9 mouse cellular contexts compared by ENCODE assay signal in genomic region chr1:143788584-143789227, GRCm38 (mm10). TPM values are rescaled to one million over a fixed set of nuclear protein-coding genes. Genes with fewer than 3 reads are reported as not detected.
DNase-seq lines count a peak whose midpoint lies in the region; ATAC-seq and TF ChIP-seq lines count a peak whose summit lies in the region.
"Had no signal": no experiment of that assay in that cellular context is flagged by ENCODE, and none has a peak within 500 bp of the region (broad histone marks: within the 10 kb centered on the region; RNA-seq: fewer than 3 reads in every experiment).

No protein-coding gene starts in this region.

- H3K27me3 ChIP-seq in hindbrain, postnatal 0 days (ENCODE audit: insufficient read depth, low read length), result no peaks in the 10 kb centered on the region
- no peaks in the 10 kb centered on the region for H3K27me3 ChIP-seq in hindbrain, embryonic 14.5 days (ENCODE audit: control insufficient read depth, insufficient read depth, low read length)
- no peaks in the 10 kb centered on the region for H3K27me3 ChIP-seq in CH12.LX (replicated peaks)
- H3K27me3 ChIP-seq in forebrain, embryonic 13.5 days, result no peaks in the 10 kb centered on the region
- H3K27me3 ChIP-seq: midbrain, embryonic 12.5 days had no signal

- no peak for TF ChIP-seq POLR2A in CH12.LX (IDR thresholded peaks at IDR 0.05; ENCODE audit: low read depth, low read length)

- no peak for DNase-seq in hindbrain, postnatal 0 days (ENCODE audit: low spot score)
- no peak for DNase-seq in hindbrain, embryonic 14.5 days (ENCODE audit: low spot score)
- DNase-seq in CH12.LX (ENCODE audit: extremely low read depth), result peak; percentile 54
- DNase-seq in brain, adult 2 months (ENCODE audit: low read depth, low spot score), result peak; percentile 32
- DNase-seq in kidney, adult 9 months, result peak; percentile 45
- peak; percentile 82 for DNase-seq in thymus, postnatal 4 days

- no peaks in the 10 kb centered on the region for H3K9me3 ChIP-seq in hindbrain, postnatal 0 days (ENCODE audit: low read length)
- no peaks in the 10 kb centered on the region for H3K9me3 ChIP-seq in hindbrain, embryonic 14.5 days (ENCODE audit: control insufficient read depth, low read length)
- no peaks in the 10 kb centered on the region for H3K9me3 ChIP-seq in CH12.LX (replicated peaks; ENCODE audit: low read length)
- H3K9me3 ChIP-seq in forebrain, embryonic 13.5 days (replicated peaks), result no peaks in the 10 kb centered on the region
- H3K9me3 ChIP-seq: midbrain, embryonic 12.5 days had no signal

- peak; percentile 61 for TF ChIP-seq CTCF in hindbrain, postnatal 0 days (IDR thresholded peaks at IDR 0.05; ENCODE audit: low read depth)
- peak; percentile 70 to 83 for TF ChIP-seq CTCF in CH12.LX (conservative IDR thresholded peaks at IDR 0.05 in 1 of 2, IDR thresholded peaks at IDR 0.05 in 1 of 2; ENCODE audit: low read depth in 2 of 2, low read length in 2 of 2)

- TF ChIP-seq RAD21 in CH12.LX (IDR thresholded peaks at IDR 0.05; ENCODE audit: low read depth, low read length), result peak; percentile 41

- no peak overlapping the region for H3K27ac ChIP-seq in hindbrain, postnatal 0 days
- no peak overlapping the region for H3K27ac ChIP-seq in hindbrain, embryonic 14.5 days
- peak overlapping the region; percentile 48; the same call in 1 of the 2 replicates for H3K27ac ChIP-seq in CH12.LX (ENCODE audit: insufficient read depth, low read depth)
- H3K27ac ChIP-seq in forebrain, embryonic 13.5 days, result no peak overlapping the region
- H3K27ac ChIP-seq: midbrain, embryonic 12.5 days had no signal

- peaks cover 12% of the 10 kb centered on the region for H3K79me2 ChIP-seq in CH12.LX (replicated peaks; ENCODE audit: control insufficient read depth, extremely low read depth, insufficient read depth, poor library complexity, severe bottlenecking)

- in situ Hi-C loops in CH12.LX (cut with MboI; ENCODE audit: low pct_ligation_motif_present, low pct_unique_long_range_greater_than_20kb, low sequenced_read_pairs), result loop anchor here (25.0 kb wide), 2 partner anchors 399 to 574 kb away; partner anchors contain the start of gene Rgs13

- no peak for TF ChIP-seq EP300 in CH12.LX (IDR thresholded peaks at IDR 0.05; ENCODE audit: low read length)

- no peak overlapping the region for H3K4me3 ChIP-seq in hindbrain, postnatal 0 days (ENCODE audit: low read length)
- H3K4me3 ChIP-seq in hindbrain, embryonic 14.5 days (replicated peaks; ENCODE audit: low read length), result no peak overlapping the region
- no peak overlapping the region for H3K4me3 ChIP-seq in CH12.LX (replicated peaks in 1 of 3; ENCODE audit: low read depth in 2 of 3, low read length in 2 of 3, poor library complexity in 1 of 3)
- H3K4me3 ChIP-seq in forebrain, embryonic 13.5 days, result no peak overlapping the region
- H3K4me3 ChIP-seq: midbrain, embryonic 12.5 days had no signal

- no peaks in the 10 kb centered on the region for H3K36me3 ChIP-seq in hindbrain, postnatal 0 days (ENCODE audit: insufficient read depth, low read length)
- H3K36me3 ChIP-seq in hindbrain, embryonic 14.5 days (replicated peaks; ENCODE audit: control insufficient read depth, insufficient read depth), result no peaks in the 10 kb centered on the region
- peaks cover 7 to 48% of the 10 kb centered on the region in 2 experiments for H3K36me3 ChIP-seq in CH12.LX (replicated peaks in 1 of 2; ENCODE audit: control insufficient read depth in 1 of 2, insufficient read depth in 1 of 2, low read length in 1 of 2)
- H3K36me3 ChIP-seq in forebrain, embryonic 13.5 days (ENCODE audit: poor library complexity, severe bottlenecking), result peaks cover 10% of the 10 kb centered on the region; the same call in 1 of the 2 replicates

- 84% methylated on average over 2 of the region's 2 CpGs for WGBS in hindbrain, postnatal 0 days
- 86% methylated on average over 2 of the region's 2 CpGs for WGBS in hindbrain, embryonic 14.5 days
- WGBS in forebrain, embryonic 13.5 days, result 78% methylated on average over 2 of the region's 2 CpGs

- no peak overlapping the region for H3K4me2 ChIP-seq in hindbrain, postnatal 0 days (ENCODE audit: low read depth, low read length)
- no peak overlapping the region for H3K4me2 ChIP-seq in hindbrain, embryonic 14.5 days (replicated peaks)
- peak overlapping the region; percentile 56; the same call in 1 of the 2 replicates for H3K4me2 ChIP-seq in CH12.LX (ENCODE audit: insufficient read depth, low read depth, poor library complexity, severe bottlenecking)
- H3K4me2 ChIP-seq in forebrain, embryonic 13.5 days, result no peak overlapping the region
- H3K4me2 ChIP-seq: midbrain, embryonic 12.5 days had no signal

- no peaks in the 10 kb centered on the region for H3K4me1 ChIP-seq in hindbrain, postnatal 0 days (ENCODE audit: insufficient read depth, low read length)
- no peaks in the 10 kb centered on the region for H3K4me1 ChIP-seq in hindbrain, embryonic 14.5 days (replicated peaks; ENCODE audit: control insufficient read depth, insufficient read depth, low read length)
- H3K4me1 ChIP-seq in CH12.LX (ENCODE audit: control insufficient read depth in 1 of 2, insufficient read depth in 2 of 2), result peaks cover 0 to 22% of the 10 kb centered on the region in 2 experiments; a peak in 2 of 4 replicates
- no peaks in the 10 kb centered on the region for H3K4me1 ChIP-seq in forebrain, embryonic 13.5 days
- H3K4me1 ChIP-seq: midbrain, embryonic 12.5 days had no signal

- dilution Hi-C loops in CH12.LX (cut with MboI; ENCODE audit: extremely low pct_ligation_motif_present, extremely low pct_unique_long_range_greater_than_20kb, low sequenced_read_pairs), result no loop called here

- ATAC-seq in hindbrain, postnatal 0 days, result no peak
- no peak for ATAC-seq in hindbrain, embryonic 14.5 days (ENCODE audit: low FRiP score)
- ATAC-seq in megakaryocyte-erythroid progenitor cell, adult 5-6 weeks (replicated peaks; ENCODE audit: low FRiP score, low TSS enrichment, poor library complexity, severe bottlenecking), result peak; percentile 86
- ATAC-seq in forebrain, embryonic 13.5 days, result no peak

- H3K9ac ChIP-seq in hindbrain, postnatal 0 days (replicated peaks; ENCODE audit: low read length), result no peak overlapping the region
- no peak overlapping the region for H3K9ac ChIP-seq in hindbrain, embryonic 14.5 days
- H3K9ac ChIP-seq in CH12.LX (ENCODE audit: insufficient read depth, low read depth), result peak overlapping the region; percentile 53
- H3K9ac ChIP-seq in forebrain, embryonic 13.5 days, result no peak overlapping the region
- H3K9ac ChIP-seq: midbrain, embryonic 12.5 days had no signal

TF ChIP-seq in CH12.LX, 34 proteins besides CTCF, POLR2A, EP300 and RAD21:
- TF ChIP-seq MXI1 (IDR thresholded peaks at IDR 0.05; ENCODE audit: low read depth, low read length) (no peak), TCF12 (IDR thresholded peaks at IDR 0.05; ENCODE audit: low read depth, low read length) (no peak), MYC (IDR thresholded peaks at IDR 0.05; ENCODE audit: low read depth, low read length) (0 out of 2 replicates have a peak, but pooled peaks have one; percentile 35), USF2 (conservative IDR thresholded peaks at IDR 0.05; ENCODE audit: low read depth, low read length) (no peak), USF1 (IDR thresholded peaks at IDR 0.05; ENCODE audit: low read depth, low read length) (no peak)

RNA-seq across cellular contexts. Expression of gene Uchl5, which starts 11.6 kb away (rescaled TPM):
- 4.4 and 7.2 TPM in 2 replicates for total RNA-seq in hindbrain, postnatal 0 days (2014; rRNA removed)
- 65.1 and 65.5 TPM in 2 replicates for polyA plus RNA-seq in hindbrain, postnatal 0 days (2015; fragmentation: Nextera tagmentation; extraction: Ambion mirVana)
- 46.4 and 52.7 TPM in 2 replicates for polyA plus RNA-seq in hindbrain, embryonic 14.5 days (2014; fragmentation: Nextera tagmentation; extraction: Ambion mirVana)
- total RNA-seq in CH12.LX (2012; rRNA removed) (46.4 and 61.3 TPM in 2 replicates), CH12.LX (2014; rRNA removed) (54.3 and 58.9 TPM in 2 replicates)
- polyA plus RNA-seq in CH12.LX (2012; ENCODE audit: insufficient read length, low read depth), result 111 and 130 TPM in 2 replicates
- 99.1 and 112 TPM in 2 replicates for total RNA-seq in megakaryocyte-erythroid progenitor cell, adult 5-6 weeks (2014; fragmentation: Nextera tagmentation)
- 140 and 180 TPM in 2 replicates for total RNA-seq in megakaryocyte-erythroid progenitor cell, adult 5-6 weeks (2017)
- 84.5 and 87.9 TPM in 2 replicates for polyA plus RNA-seq in forebrain, embryonic 13.5 days (2015; fragmentation: Nextera tagmentation; extraction: Ambion mirVana)

RNA-seq across cellular contexts. Expression of gene Trove2, which starts 11.8 kb away (rescaled TPM):
- 28.6 and 29.1 TPM in 2 replicates for total RNA-seq in hindbrain, postnatal 0 days (2014; rRNA removed)
- 24.2 and 24.6 TPM in 2 replicates for polyA plus RNA-seq in hindbrain, postnatal 0 days (2015; fragmentation: Nextera tagmentation; extraction: Ambion mirVana)
- polyA plus RNA-seq in hindbrain, embryonic 14.5 days (2014; fragmentation: Nextera tagmentation; extraction: Ambion mirVana), result 31.4 and 34.5 TPM in 2 replicates
- total RNA-seq in CH12.LX (2012; rRNA removed), result 7.0 and 7.5 TPM in 2 replicates
- total RNA-seq in CH12.LX (2014; rRNA removed), result 6.6 and 8.4 TPM in 2 replicates
- 3.4 and 3.8 TPM in 2 replicates for polyA plus RNA-seq in CH12.LX (2012; ENCODE audit: insufficient read length, low read depth)
- 0.85 and 2.1 TPM in 2 replicates for total RNA-seq in megakaryocyte-erythroid progenitor cell, adult 5-6 weeks (2014; fragmentation: Nextera tagmentation)
- total RNA-seq in megakaryocyte-erythroid progenitor cell, adult 5-6 weeks (2017), result 1.7 and 5.1 TPM in 2 replicates
- polyA plus RNA-seq in forebrain, embryonic 13.5 days (2015; fragmentation: Nextera tagmentation; extraction: Ambion mirVana), result 46.1 and 50.8 TPM in 2 replicates

Comparison
In these comparisons a context has a peak if more than half of its experiments do, and no peak if none do; other contexts are left out.
1. DNase-seq: peak in CH12.LX (single experiment), brain, adult 2 months (single experiment), kidney, adult 9 months (single experiment) and thymus, postnatal 4 days (single experiment); none in hindbrain, postnatal 0 days (single experiment) and hindbrain, embryonic 14.5 days (single experiment).